Mouse (Mus musculus): ENCODE results near the gene Klhl5. TPM values are rescaled to one million over a fixed set of nuclear protein-coding genes. Genes with fewer than 3 reads are reported as not detected.

Klhl5 gene
- polyA plus RNA-seq, 1 experiment, result 36.0 TPM

DNA sequence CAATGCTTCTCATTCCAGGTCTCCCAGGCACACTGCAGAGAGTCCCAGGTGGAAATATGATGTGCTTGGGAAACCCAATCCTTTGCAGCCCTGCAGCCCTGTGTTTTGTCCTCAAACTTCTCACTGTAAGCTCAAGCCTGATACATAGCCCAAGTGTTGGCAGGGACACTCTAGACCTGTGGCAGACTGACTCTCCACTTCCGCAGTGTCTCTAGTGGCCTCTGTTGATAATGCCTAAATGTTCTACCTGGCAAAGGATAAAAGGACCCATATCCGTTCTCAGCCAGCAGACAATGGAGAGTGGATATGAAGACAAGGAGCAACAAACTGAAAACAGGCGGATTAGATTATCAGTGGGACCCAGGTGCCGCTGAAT lies 74.4 kb downstream of the Klhl5 start:
- H3K4me3 ChIP-seq (replicated peaks; ENCODE audit: insufficient read depth, low read depth, low read length), result no peak overlapping the region
- peak in 1 of 2 experiments; percentile 36 for DNase-seq
- no peak for TF ChIP-seq CTCF (IDR thresholded peaks at IDR 0.05; ENCODE audit: borderline replicate concordance, insufficient read depth, low read depth, low read length)
- H3K27ac ChIP-seq (ENCODE audit: insufficient read depth, low read length), result no peak overlapping the region
- peaks cover 7% of the 10 kb centered on the region; the same call in 1 of the 2 replicates for H3K4me1 ChIP-seq (ENCODE audit: control insufficient read depth, insufficient read depth, low read length)
- 64% methylated on average over 4 of the region's 4 CpGs for WGBS
- no peaks in the 10 kb centered on the region for H3K27me3 ChIP-seq (ENCODE audit: control insufficient read depth, insufficient read depth, low read length)

- 71% methylated on average over 1 of the region's 1 CpGs for WGBS
- DNase-seq, result no peak
- Histone ChIP-seq H3K27me3 (ENCODE audit: control insufficient read depth, insufficient read depth, low read length) (no peaks in the 10 kb centered on the region), H3K4me3 (replicated peaks; ENCODE audit: insufficient read depth, low read depth, low read length) (no peak overlapping the region), H3K27ac (ENCODE audit: insufficient read depth, low read length) (no peak overlapping the region), H3K4me1 (ENCODE audit: control insufficient read depth, insufficient read depth, low read length) (peaks cover 3% of the 10 kb centered on the region; the same call in 1 of the 2 replicates)
- TF ChIP-seq CTCF (IDR thresholded peaks at IDR 0.05; ENCODE audit: borderline replicate concordance, insufficient read depth, low read depth, low read length) (no peak), POLR2A (IDR thresholded peaks at IDR 0.05; ENCODE audit: borderline replicate concordance, insufficient read depth, low read length) (no peak)
These were observed 74.9 kb downstream of the Klhl5 start for GRCm38 (mm10) chr5:65182268-65182667.

GRCm38 (mm10) chr5:65191601-65192000 lies 84.3 kb downstream of the Klhl5 start:
- 55% methylated on average over 5 of the region's 5 CpGs for WGBS
- Histone ChIP-seq H3K27ac (ENCODE audit: insufficient read depth, low read length) (0 out of 2 replicates have a peak overlapping the region, but pooled peaks have one; percentile 46), H3K27me3 (ENCODE audit: control insufficient read depth, insufficient read depth, low read length) (no peaks in the 10 kb centered on the region), H3K4me1 (ENCODE audit: control insufficient read depth, insufficient read depth, low read length) (no peaks in the 10 kb centered on the region), H3K4me3 (replicated peaks; ENCODE audit: insufficient read depth, low read depth, low read length) (no peak overlapping the region)
- DNase-seq, result peak; percentile 24 to 61
- TF ChIP-seq POLR2A (IDR thresholded peaks at IDR 0.05; ENCODE audit: borderline replicate concordance, insufficient read depth, low read length), result no peak
- TF ChIP-seq CTCF (IDR thresholded peaks at IDR 0.05; ENCODE audit: borderline replicate concordance, insufficient read depth, low read depth, low read length), result no peak

DNA sequence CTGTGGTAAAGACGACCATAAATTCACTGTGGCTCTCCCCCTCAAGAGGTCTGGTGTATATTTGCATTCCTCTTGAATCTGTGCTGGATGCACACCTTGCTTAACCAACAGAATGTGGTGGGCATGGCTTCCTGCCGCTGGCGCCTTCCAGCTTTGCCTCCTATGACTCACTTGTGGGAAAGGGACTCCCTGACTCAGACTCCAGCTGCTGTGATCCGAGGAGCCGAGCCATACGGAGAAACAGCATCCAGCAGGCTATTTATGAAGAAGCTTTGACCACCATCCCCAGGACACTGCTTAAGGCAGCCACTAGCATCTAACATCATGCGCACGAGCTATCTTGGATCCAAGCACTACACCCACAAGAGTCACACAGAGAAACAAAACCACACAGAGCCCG lies 87.1 kb downstream of the Klhl5 start:
- TF ChIP-seq CTCF (IDR thresholded peaks at IDR 0.05; ENCODE audit: borderline replicate concordance, insufficient read depth, low read depth, low read length) (no peak), POLR2A (IDR thresholded peaks at IDR 0.05; ENCODE audit: borderline replicate concordance, insufficient read depth, low read length) (no peak)
- peak in 1 of 2 experiments; percentile 6 for DNase-seq
- no peak overlapping the region for H3K4me3 ChIP-seq (replicated peaks; ENCODE audit: insufficient read depth, low read depth, low read length)
- H3K27ac ChIP-seq (ENCODE audit: insufficient read depth, low read length), result no peak overlapping the region
- H3K4me1 ChIP-seq (ENCODE audit: control insufficient read depth, insufficient read depth, low read length), result no peaks in the 10 kb centered on the region
- H3K27me3 ChIP-seq (ENCODE audit: control insufficient read depth, insufficient read depth, low read length), result no peaks in the 10 kb centered on the region
- 83% methylated on average over 9 of the region's 9 CpGs for WGBS

DNA sequence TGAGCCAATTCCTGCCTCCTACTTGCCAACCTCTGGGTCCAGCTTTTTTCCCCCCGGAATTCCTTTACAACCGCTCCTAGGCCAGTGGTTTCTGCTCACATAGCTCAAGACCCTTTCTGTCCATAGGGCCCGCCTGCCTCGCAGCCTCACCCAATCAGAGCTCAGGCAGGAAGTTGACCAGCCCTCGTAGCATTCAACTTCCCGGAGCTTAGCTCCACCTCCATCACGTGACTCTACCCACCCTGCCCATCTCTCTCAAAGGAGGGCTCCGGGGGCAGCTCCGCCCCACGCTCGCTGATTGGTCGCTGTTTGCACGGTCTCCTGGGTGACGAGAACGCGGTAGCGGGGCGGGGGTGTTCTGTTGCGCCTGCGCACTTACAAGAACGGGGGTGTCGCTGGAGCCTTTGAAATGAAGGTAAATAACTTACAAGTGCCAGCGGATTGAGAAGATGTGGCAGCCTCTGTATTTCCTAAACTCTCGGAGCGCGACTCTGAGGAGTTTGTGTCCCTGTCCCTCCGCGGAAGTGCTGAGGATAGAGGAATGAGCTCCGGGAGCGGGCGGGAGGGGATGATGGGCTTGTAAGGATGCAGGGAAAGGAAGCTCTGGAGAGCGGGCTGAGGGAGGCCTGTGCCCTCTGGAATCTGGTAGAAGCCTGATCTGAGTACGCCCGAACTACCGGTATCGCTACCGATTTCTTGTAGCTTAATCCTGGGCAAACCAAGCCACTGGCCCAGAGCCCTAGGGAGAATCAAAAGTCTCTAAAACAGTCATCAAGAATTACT lies 92.2 kb downstream of the Klhl5 start, which contains the start of gene Wdr19:
Gene Wdr19, plus strand, starts transcription at position 351 of the 783 bp plus-strand sequence.
- DNase-seq, result peak; percentile 98 to 100
- Histone ChIP-seq H3K27ac (ENCODE audit: insufficient read depth, low read length) (0 out of 2 replicates have a peak within 1 kb of the TSS, but pooled peaks have one; percentile 34), H3K27me3 (ENCODE audit: control insufficient read depth, insufficient read depth, low read length) (no peaks in the 10 kb centered on the region), H3K4me3 (replicated peaks; ENCODE audit: insufficient read depth, low read depth, low read length) (peak within 1 kb of the TSS; percentile 97), H3K4me1 (ENCODE audit: control insufficient read depth, insufficient read depth, low read length) (no peaks in the 10 kb centered on the region)
- TF ChIP-seq CTCF (IDR thresholded peaks at IDR 0.05; ENCODE audit: borderline replicate concordance, insufficient read depth, low read depth, low read length), result no peak
- TF ChIP-seq POLR2A (IDR thresholded peaks at IDR 0.05; ENCODE audit: borderline replicate concordance, insufficient read depth, low read length), result peak; percentile 84; the same call in 1 of the 2 replicates
- under 1% methylated on average over 37 of the region's 37 CpGs for WGBS

- H3K27ac ChIP-seq (ENCODE audit: insufficient read depth, low read length), result no peak overlapping the region
- H3K4me1 ChIP-seq (ENCODE audit: control insufficient read depth, insufficient read depth, low read length), result no peaks in the 10 kb centered on the region
- H3K27me3 ChIP-seq (ENCODE audit: control insufficient read depth, insufficient read depth, low read length), result no peaks in the 10 kb centered on the region
- DNase-seq, result no peak
- TF ChIP-seq CTCF (IDR thresholded peaks at IDR 0.05; ENCODE audit: borderline replicate concordance, insufficient read depth, low read depth, low read length) (no peak), POLR2A (IDR thresholded peaks at IDR 0.05; ENCODE audit: borderline replicate concordance, insufficient read depth, low read length) (no peak)
- 73% methylated on average over 2 of the region's 2 CpGs for WGBS
- H3K4me3 ChIP-seq (replicated peaks; ENCODE audit: insufficient read depth, low read depth, low read length), result no peak overlapping the region
These were observed 97.4 kb downstream of the Klhl5 start for GRCm38 (mm10) chr5:65204726-65205125.

DNA sequence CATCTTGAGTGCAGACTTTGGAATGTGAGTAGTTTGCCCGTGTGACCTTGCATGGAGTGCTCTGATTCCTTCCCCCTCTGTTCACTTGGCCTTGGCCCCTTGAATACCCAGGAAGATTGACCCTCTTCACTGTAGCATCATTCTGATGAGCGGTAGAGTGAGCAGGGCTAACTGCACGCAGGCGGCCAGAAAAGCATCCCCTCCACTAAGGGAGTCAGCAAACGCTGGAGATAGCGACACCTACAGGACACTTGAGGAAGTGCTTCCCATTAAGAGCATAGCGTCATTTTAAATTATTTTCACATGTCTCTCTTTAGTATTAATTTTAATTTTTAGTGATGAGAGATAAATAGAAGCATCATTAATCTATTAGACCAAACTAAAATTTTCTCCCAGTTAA lies 106.0 kb downstream of the Klhl5 start:
- H3K4me3 ChIP-seq (replicated peaks; ENCODE audit: insufficient read depth, low read depth, low read length), result no peak overlapping the region
- no peaks in the 10 kb centered on the region for H3K27me3 ChIP-seq (ENCODE audit: control insufficient read depth, insufficient read depth, low read length)
- DNase-seq, result peak; percentile 27 to 46
- TF ChIP-seq CTCF (IDR thresholded peaks at IDR 0.05; ENCODE audit: borderline replicate concordance, insufficient read depth, low read depth, low read length), result peak; percentile 88
- no peak for TF ChIP-seq POLR2A (IDR thresholded peaks at IDR 0.05; ENCODE audit: borderline replicate concordance, insufficient read depth, low read length)
- no peaks in the 10 kb centered on the region for H3K4me1 ChIP-seq (ENCODE audit: control insufficient read depth, insufficient read depth, low read length)
- no peak overlapping the region for H3K27ac ChIP-seq (ENCODE audit: insufficient read depth, low read length)
- 20% methylated on average over 7 of the region's 7 CpGs for WGBS

Other genes starting within 250 kb of the Klhl5 start
- gene Tlr1, start 174.0 kb upstream of the Klhl5 start, polyA plus RNA-seq (2012; rRNA removed), result 0.33 and 0.47 TPM in 2 replicates
- 0.13 and 0.21 TPM in 2 replicates for gene Tlr6, start 147.4 kb upstream of the Klhl5 start, polyA plus RNA-seq (2012; rRNA removed)
- 3.7 and 3.9 TPM in 2 replicates for gene Fam114a1, start 137.5 kb upstream of the Klhl5 start, polyA plus RNA-seq (2012; rRNA removed)
- 0.08 and 0.16 TPM in 2 replicates for gene Tmem156, start 15.4 kb upstream of the Klhl5 start, polyA plus RNA-seq (2012; rRNA removed)
- gene Wdr19, start 92.2 kb downstream of the Klhl5 start, polyA plus RNA-seq (2012; rRNA removed), result 14.3 and 15.4 TPM in 2 replicates
- gene Rfc1, start 228.1 kb downstream of the Klhl5 start, polyA plus RNA-seq (2012; rRNA removed), result 23.8 and 25.7 TPM in 2 replicates
- gene Klb, start 240.8 kb downstream of the Klhl5 start, polyA plus RNA-seq (2012; rRNA removed), result 0.23 and 0.29 TPM in 2 replicates

All from cerebellum, adult 2 months (tissue).